ENCODE assay signal across 8 mouse cellular contexts in the genomic region with DNA sequence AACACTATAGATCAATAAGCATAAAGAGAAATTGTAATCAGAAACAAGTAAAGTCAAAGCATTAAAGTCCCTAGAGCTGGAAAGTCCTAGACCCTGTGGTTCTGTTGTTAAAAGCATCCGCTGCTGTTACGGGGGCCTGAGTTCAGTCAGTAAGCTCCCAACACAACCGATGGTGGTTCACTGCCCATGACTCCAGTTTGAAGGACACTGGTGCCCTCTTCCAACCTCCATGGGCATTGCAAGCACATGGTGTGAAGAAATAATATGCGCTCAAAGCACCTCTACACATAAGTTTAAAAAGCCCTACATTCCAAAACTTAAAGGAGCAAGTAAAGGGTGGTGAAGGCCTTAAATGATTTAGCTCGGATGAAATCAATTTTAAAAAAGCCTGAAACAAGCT. TPM values are rescaled to one million over a fixed set of nuclear protein-coding genes. Genes with fewer than 3 reads are reported as not detected.
DNase-seq lines count a peak whose midpoint lies in the region; ATAC-seq and TF ChIP-seq lines count a peak whose summit lies in the region.

No protein-coding gene starts in this region.

- H3K4me2 ChIP-seq in embryonic facial prominence, embryonic 11.5 days (ENCODE audit: low read depth, low read length) = no peak overlapping the region

- H3K4me1 ChIP-seq in embryonic facial prominence, embryonic 11.5 days (ENCODE audit: control insufficient read depth, insufficient read depth, low read length) = no peaks in the 10 kb centered on the region
- H3K4me1 ChIP-seq in embryonic facial prominence, embryonic 10.5 days = no peaks in the 10 kb centered on the region
- H3K4me1 ChIP-seq in spleen, adult 2 months (ENCODE audit: control insufficient read depth, insufficient read depth, insufficient read length) = no peaks in the 10 kb centered on the region

- no peak overlapping the region for H3K4me3 ChIP-seq in embryonic facial prominence, embryonic 11.5 days (ENCODE audit: low read depth, low read length)
- H3K4me3 ChIP-seq in embryonic facial prominence, embryonic 10.5 days = no peak overlapping the region
- no peak overlapping the region for H3K4me3 ChIP-seq in spleen, adult 2 months (ENCODE audit: extremely low read depth, insufficient read depth, insufficient read length)

- TF ChIP-seq CTCF in spleen, adult 2 months (IDR thresholded peaks at IDR 0.05; ENCODE audit: extremely low read depth, insufficient read depth, insufficient read length, insufficient replicate concordance) = peak; percentile 26; the same call in 1 of the 2 replicates

- no peak overlapping the region for H3K9ac ChIP-seq in embryonic facial prominence, embryonic 11.5 days (replicated peaks; ENCODE audit: low read length)

- DNase-seq in embryonic facial prominence, embryonic 11.5 days (ENCODE audit: low spot score) = peak; percentile 9
- DNase-seq in embryonic facial prominence, embryonic 10.5 days (ENCODE audit: low spot score) = no peak
- peak in 1 of 2 experiments; percentile 36 for DNase-seq in spleen, adult 2 months (ENCODE audit: low read depth in 1 of 2, low spot score in 2 of 2)
- DNase-seq in spleen, adult 18-20 months = no peak
- peak; percentile 12 to 16 for DNase-seq in kidney, postnatal 4 days
- no peak for DNase-seq in urinary bladder, adult 2 months (ENCODE audit: low spot score)
- DNase-seq in adipocyte (ENCODE audit: low spot score) = no peak

- no peak for TF ChIP-seq POLR2A in spleen, adult 2 months (IDR thresholded peaks at IDR 0.05; ENCODE audit: low read depth, low read length)

- H3K27ac ChIP-seq in embryonic facial prominence, embryonic 11.5 days (replicated peaks; ENCODE audit: low read depth, low read length) = no peak overlapping the region
- no peak overlapping the region for H3K27ac ChIP-seq in embryonic facial prominence, embryonic 10.5 days (replicated peaks)
- no peak overlapping the region for H3K27ac ChIP-seq in spleen, adult 2 months (ENCODE audit: insufficient read depth, low read length)

- no peaks in the 10 kb centered on the region for H3K9me3 ChIP-seq in embryonic facial prominence, embryonic 11.5 days (replicated peaks; ENCODE audit: control insufficient read depth, low read length)
- H3K9me3 ChIP-seq in embryonic facial prominence, embryonic 10.5 days = no peaks in the 10 kb centered on the region

- WGBS in embryonic facial prominence, embryonic 11.5 days = 84% methylated on average over 5 of the region's 5 CpGs
- WGBS in embryonic facial prominence, embryonic 10.5 days = 87% methylated on average over 5 of the region's 5 CpGs
- 84% methylated on average over 5 of the region's 5 CpGs for WGBS in spleen, adult 2 months

- no peaks in the 10 kb centered on the region for H3K36me3 ChIP-seq in embryonic facial prominence, embryonic 11.5 days (replicated peaks; ENCODE audit: control insufficient read depth, insufficient read depth, low read depth, low read length)
- peaks cover 93% of the 10 kb centered on the region for H3K36me3 ChIP-seq in embryonic facial prominence, embryonic 10.5 days (replicated peaks)
- peaks cover 9% of the 10 kb centered on the region for H3K36me3 ChIP-seq in spleen, adult 2 months (ENCODE audit: control insufficient read depth, insufficient read depth, low read length)

- no peaks in the 10 kb centered on the region for H3K27me3 ChIP-seq in embryonic facial prominence, embryonic 11.5 days (ENCODE audit: control insufficient read depth, insufficient read depth, low read length)
- H3K27me3 ChIP-seq in embryonic facial prominence, embryonic 10.5 days (replicated peaks; ENCODE audit: low read depth, poor library complexity, severe bottlenecking) = no peaks in the 10 kb centered on the region
- no peaks in the 10 kb centered on the region for H3K27me3 ChIP-seq in spleen, adult 2 months (ENCODE audit: control insufficient read depth, insufficient read depth, low read length)

- no peak for ATAC-seq in embryonic facial prominence, embryonic 11.5 days (replicated peaks; ENCODE audit: insufficient number of reproducible peaks, low FRiP score, low TSS enrichment, low read depth)
- ATAC-seq in erythroid progenitor cell, adult 5-6 weeks (replicated peaks; ENCODE audit: low FRiP score, poor library complexity, severe bottlenecking) = no peak

RNA-seq across cellular contexts. Expression of a gene that starts 24.6 kb away (rescaled TPM):
- polyA plus RNA-seq in embryonic facial prominence, embryonic 11.5 days (2014; fragmentation: Nextera tagmentation; extraction: Ambion mirVana) = 40.2 and 52.3 TPM in 2 replicates
- 34.3 and 36.9 TPM in 2 replicates for polyA plus RNA-seq in embryonic facial prominence, embryonic 10.5 days (2016; fragmentation: Nextera tagmentation; extraction: Ambion mirVana)
- polyA plus RNA-seq in spleen, adult 2 months (2012; rRNA removed) = 63.8 and 70.8 TPM in 2 replicates
- 31.2 and 36.7 TPM in 2 replicates for polyA plus RNA-seq in urinary bladder, adult 2 months (2012; rRNA removed)
- 135 and 150 TPM in 2 replicates for total RNA-seq in erythroid progenitor cell, adult 5-6 weeks (2015; ENCODE audit: low replicate concordance)
- 120 and 128 TPM in 2 replicates for total RNA-seq in erythroid progenitor cell, adult 5-6 weeks (2017; ENCODE audit: low replicate concordance)

RNA-seq across cellular contexts. Expression of a gene that starts 33.8 kb away (rescaled TPM):
- 9.6 and 10.1 TPM in 2 replicates for polyA plus RNA-seq in embryonic facial prominence, embryonic 11.5 days (2014; fragmentation: Nextera tagmentation; extraction: Ambion mirVana)
- 5.8 and 7.1 TPM in 2 replicates for polyA plus RNA-seq in embryonic facial prominence, embryonic 10.5 days (2016; fragmentation: Nextera tagmentation; extraction: Ambion mirVana)
- polyA plus RNA-seq in spleen, adult 2 months (2012; rRNA removed) = 5.5 and 9.8 TPM in 2 replicates
- 52.6 and 56.8 TPM in 2 replicates for polyA plus RNA-seq in urinary bladder, adult 2 months (2012; rRNA removed)
- 18.7 and 21.0 TPM in 2 replicates for total RNA-seq in erythroid progenitor cell, adult 5-6 weeks (2015; ENCODE audit: low replicate concordance)
- 7.1 and 32.7 TPM in 2 replicates for total RNA-seq in erythroid progenitor cell, adult 5-6 weeks (2017; ENCODE audit: low replicate concordance)

Comparison
In these comparisons a context has a peak if more than half of its experiments do, and no peak if none do; other contexts are left out.
1. DNase-seq: peak in embryonic facial prominence, embryonic 11.5 days (single experiment) and kidney, postnatal 4 days (2 of 2); none in embryonic facial prominence, embryonic 10.5 days (single experiment), spleen, adult 18-20 months (0 of 2), urinary bladder, adult 2 months (single experiment) and adipocyte (single experiment).